Mouse (Mus musculus): ENCODE measurements around the gene Bsn. TPM values are rescaled to one million over a fixed set of nuclear protein-coding genes. Genes with fewer than 3 reads are reported as not detected.

Gene Bsn
- polyA plus RNA-seq, 1 experiment from 2014 or later, result 1.5 TPM

DNA sequence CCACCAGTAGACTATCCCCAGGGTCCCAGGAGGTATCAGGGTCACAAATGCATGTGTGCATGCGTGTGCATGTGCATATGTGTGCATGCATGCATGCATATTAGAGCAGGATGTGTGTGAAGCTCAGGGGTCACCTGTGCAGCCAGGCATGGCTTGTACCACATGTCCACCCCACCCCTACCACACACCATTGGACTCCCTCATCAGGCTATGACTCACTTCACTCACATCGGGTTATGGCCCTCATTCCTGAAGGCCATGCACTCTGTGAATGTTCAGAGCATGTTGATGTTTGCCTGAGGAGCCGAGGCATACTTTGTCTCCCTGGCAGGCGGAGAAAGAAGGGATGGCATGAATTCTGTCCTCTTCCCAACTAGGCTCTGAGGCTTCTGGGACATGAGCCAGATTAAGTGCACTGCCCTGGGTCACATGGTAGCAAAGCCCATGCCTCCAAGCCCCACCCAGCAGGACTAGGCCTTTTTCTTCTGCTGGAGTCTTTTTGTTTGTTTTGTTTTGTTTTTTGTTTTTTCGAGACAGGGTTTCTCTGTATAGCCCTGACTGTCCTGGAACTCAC is 17.3 kb downstream of the Bsn start:
- WGBS, result 85% methylated on average over 5 of the region's 5 CpGs
- no peak overlapping the region for H3K27ac ChIP-seq (replicated peaks; ENCODE audit: low read depth, low read length)
- H3K4me3 ChIP-seq (ENCODE audit: low read depth, low read length), result no peak overlapping the region
- no peaks in the 10 kb centered on the region for H3K27me3 ChIP-seq (ENCODE audit: control insufficient read depth, insufficient read depth, low read length)
- H3K9ac ChIP-seq (ENCODE audit: low read length), result no peak overlapping the region
- no peak overlapping the region for H3K4me2 ChIP-seq (ENCODE audit: low read depth, severe bottlenecking)
- no peaks in the 10 kb centered on the region for H3K4me1 ChIP-seq (ENCODE audit: control insufficient read depth, insufficient read depth, low read length)
- DNase-seq (ENCODE audit: low spot score) (no peak), ATAC-seq (ENCODE audit: insufficient number of reproducible peaks, low FRiP score, low TSS enrichment, low read depth) (no peak)
- H3K9me3 ChIP-seq (ENCODE audit: control insufficient read depth, low read length), result no peaks in the 10 kb centered on the region
- H3K36me3 ChIP-seq (ENCODE audit: control insufficient read depth, insufficient read depth, low read length), result no peaks in the 10 kb centered on the region

- no peaks in the 10 kb centered on the region for H3K9me3 ChIP-seq (ENCODE audit: control insufficient read depth, low read length)
- no peak for ATAC-seq (ENCODE audit: insufficient number of reproducible peaks, low FRiP score, low TSS enrichment, low read depth)
- H3K9ac ChIP-seq (ENCODE audit: low read length), result no peak overlapping the region
- H3K4me2 ChIP-seq (ENCODE audit: low read depth, severe bottlenecking), result no peak overlapping the region
- no peaks in the 10 kb centered on the region for H3K27me3 ChIP-seq (ENCODE audit: control insufficient read depth, insufficient read depth, low read length)
- H3K4me3 ChIP-seq (ENCODE audit: low read depth, low read length), result no peak overlapping the region
- 88% methylated on average over 10 of the region's 10 CpGs for WGBS
- no peaks in the 10 kb centered on the region for H3K36me3 ChIP-seq (ENCODE audit: control insufficient read depth, insufficient read depth, low read length)
- no peak overlapping the region for H3K27ac ChIP-seq (replicated peaks; ENCODE audit: low read depth, low read length)
- DNase-seq (ENCODE audit: low spot score), result no peak
- no peaks in the 10 kb centered on the region for H3K4me1 ChIP-seq (ENCODE audit: control insufficient read depth, insufficient read depth, low read length)
Measured at GRCm38 (mm10) chr9:108169751-108170150, 20.4 kb downstream of the Bsn start.

DNA sequence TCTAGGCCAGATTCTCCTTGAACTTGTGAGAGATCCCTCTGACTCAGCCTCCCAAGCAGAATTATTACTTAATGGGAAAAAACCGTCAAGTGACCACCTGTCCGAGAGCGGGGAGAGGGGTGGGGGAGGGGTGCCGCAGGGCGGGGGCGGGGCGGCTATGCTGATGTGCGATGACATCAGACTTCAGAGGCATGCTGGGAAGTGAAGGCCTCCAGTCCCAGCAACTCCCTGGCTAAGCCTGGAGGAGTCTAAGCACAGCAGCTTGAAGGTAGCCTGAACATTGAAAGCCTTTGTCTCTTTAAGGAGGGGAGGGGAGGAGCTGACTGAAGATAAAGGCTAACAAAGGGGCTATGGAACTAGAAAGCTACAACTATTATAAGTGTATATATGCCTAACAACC is 25.0 kb downstream of the Bsn start:
- DNase-seq (ENCODE audit: low spot score) (no peak), ATAC-seq (ENCODE audit: insufficient number of reproducible peaks, low FRiP score, low TSS enrichment, low read depth) (no peak)
- Histone ChIP-seq H3K27ac (replicated peaks; ENCODE audit: low read depth, low read length) (no peak overlapping the region), H3K4me1 (ENCODE audit: control insufficient read depth, insufficient read depth, low read length) (no peaks in the 10 kb centered on the region), H3K4me3 (ENCODE audit: low read depth, low read length) (no peak overlapping the region), H3K9ac (ENCODE audit: low read length) (no peak overlapping the region), H3K27me3 (ENCODE audit: control insufficient read depth, insufficient read depth, low read length) (no peaks in the 10 kb centered on the region), H3K4me2 (ENCODE audit: low read depth, severe bottlenecking) (no peak overlapping the region), H3K36me3 (ENCODE audit: control insufficient read depth, insufficient read depth, low read length) (no peaks in the 10 kb centered on the region), H3K9me3 (ENCODE audit: control insufficient read depth, low read length) (no peaks in the 10 kb centered on the region)
- WGBS, result 41% methylated on average over 8 of the region's 8 CpGs

- H3K27ac ChIP-seq (replicated peaks; ENCODE audit: low read depth, low read length), result no peak overlapping the region
- H3K4me1 ChIP-seq (ENCODE audit: control insufficient read depth, insufficient read depth, low read length), result no peaks in the 10 kb centered on the region
- no peak overlapping the region for H3K4me2 ChIP-seq (ENCODE audit: low read depth, severe bottlenecking)
- H3K9ac ChIP-seq (ENCODE audit: low read length), result no peak overlapping the region
- DNase-seq (ENCODE audit: low spot score) (no peak), ATAC-seq (ENCODE audit: insufficient number of reproducible peaks, low FRiP score, low TSS enrichment, low read depth) (no peak)
- no peaks in the 10 kb centered on the region for H3K27me3 ChIP-seq (ENCODE audit: control insufficient read depth, insufficient read depth, low read length)
- H3K4me3 ChIP-seq (ENCODE audit: low read depth, low read length), result no peak overlapping the region
- no peaks in the 10 kb centered on the region for H3K36me3 ChIP-seq (ENCODE audit: control insufficient read depth, insufficient read depth, low read length)
- H3K9me3 ChIP-seq (ENCODE audit: control insufficient read depth, low read length), result no peaks in the 10 kb centered on the region
- 88% methylated on average over 16 of the region's 16 CpGs for WGBS
Measured at GRCm38 (mm10) chr9:108163646-108164284, 26.4 kb downstream of the Bsn start.

- no peaks in the 10 kb centered on the region for H3K27me3 ChIP-seq (ENCODE audit: control insufficient read depth, insufficient read depth, low read length)
Measured at GRCm38 (mm10) chr9:108157891-108158290, 32.3 kb downstream of the Bsn start.

GRCm38 (mm10) chr9:108157451-108157850 is 32.7 kb downstream of the Bsn start:
- Histone ChIP-seq H3K4me3 (ENCODE audit: low read depth, low read length) (no peak overlapping the region), H3K9me3 (ENCODE audit: control insufficient read depth, low read length) (no peaks in the 10 kb centered on the region), H3K9ac (ENCODE audit: low read length) (no peak overlapping the region), H3K27ac (replicated peaks; ENCODE audit: low read depth, low read length) (no peak overlapping the region), H3K27me3 (ENCODE audit: control insufficient read depth, insufficient read depth, low read length) (no peaks in the 10 kb centered on the region), H3K36me3 (ENCODE audit: control insufficient read depth, insufficient read depth, low read length) (no peaks in the 10 kb centered on the region), H3K4me2 (ENCODE audit: low read depth, severe bottlenecking) (no peak overlapping the region), H3K4me1 (ENCODE audit: control insufficient read depth, insufficient read depth, low read length) (no peaks in the 10 kb centered on the region)
- DNase-seq (ENCODE audit: low spot score), result no peak
- no peak for ATAC-seq (ENCODE audit: insufficient number of reproducible peaks, low FRiP score, low TSS enrichment, low read depth)
- 87% methylated on average over 6 of the region's 6 CpGs for WGBS

More at GRCm38 (mm10) chr9:108157891-108158290, 32.3 kb downstream of the Bsn start:
- no peak overlapping the region for H3K9ac ChIP-seq (ENCODE audit: low read length)
- no peak overlapping the region for H3K4me2 ChIP-seq (ENCODE audit: low read depth, severe bottlenecking)
- no peak overlapping the region for H3K27ac ChIP-seq (replicated peaks; ENCODE audit: low read depth, low read length)
- H3K9me3 ChIP-seq (ENCODE audit: control insufficient read depth, low read length), result no peaks in the 10 kb centered on the region
- H3K4me1 ChIP-seq (ENCODE audit: control insufficient read depth, insufficient read depth, low read length), result no peaks in the 10 kb centered on the region
- DNase-seq (ENCODE audit: low spot score), result no peak
- 66% methylated on average over 7 of the region's 7 CpGs for WGBS
- no peaks in the 10 kb centered on the region for H3K36me3 ChIP-seq (ENCODE audit: control insufficient read depth, insufficient read depth, low read length)
- H3K4me3 ChIP-seq (ENCODE audit: low read depth, low read length), result no peak overlapping the region
- ATAC-seq (ENCODE audit: insufficient number of reproducible peaks, low FRiP score, low TSS enrichment, low read depth), result no peak

DNA sequence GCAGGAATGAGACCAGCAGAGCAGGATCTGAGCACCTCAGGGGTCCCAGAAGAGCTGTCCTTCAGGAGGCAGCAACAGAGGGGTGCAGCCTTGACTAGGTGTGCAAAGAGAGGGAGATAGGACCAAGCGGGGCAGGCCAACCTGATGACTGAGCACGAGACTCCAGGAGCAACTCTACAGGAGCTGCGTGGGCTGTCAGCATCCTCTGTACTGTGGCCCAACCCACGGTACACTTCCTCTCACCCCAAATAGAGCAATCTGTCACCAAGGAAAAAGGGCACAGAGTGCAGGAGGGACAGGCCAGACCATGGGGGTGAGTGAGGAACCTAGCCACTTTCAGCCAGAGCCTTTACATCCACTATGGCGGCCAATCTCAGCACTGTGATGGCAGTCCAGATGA is 33.4 kb downstream of the Bsn start:
- H3K27ac ChIP-seq (replicated peaks; ENCODE audit: low read depth, low read length), result no peak overlapping the region
- no peak overlapping the region for H3K4me3 ChIP-seq (ENCODE audit: low read depth, low read length)
- H3K27me3 ChIP-seq (ENCODE audit: control insufficient read depth, insufficient read depth, low read length), result no peaks in the 10 kb centered on the region
- no peak overlapping the region for H3K4me2 ChIP-seq (ENCODE audit: low read depth, severe bottlenecking)
- WGBS, result 87% methylated on average over 5 of the region's 5 CpGs
- no peaks in the 10 kb centered on the region for H3K4me1 ChIP-seq (ENCODE audit: control insufficient read depth, insufficient read depth, low read length)
- ATAC-seq (ENCODE audit: insufficient number of reproducible peaks, low FRiP score, low TSS enrichment, low read depth) (no peak), DNase-seq (ENCODE audit: low spot score) (no peak)
- no peaks in the 10 kb centered on the region for H3K36me3 ChIP-seq (ENCODE audit: control insufficient read depth, insufficient read depth, low read length)
- H3K9ac ChIP-seq (ENCODE audit: low read length), result no peak overlapping the region
- no peaks in the 10 kb centered on the region for H3K9me3 ChIP-seq (ENCODE audit: control insufficient read depth, low read length)

GRCm38 (mm10) chr9:108154814-108155213 is 35.4 kb downstream of the Bsn start:
- Histone ChIP-seq H3K9ac (ENCODE audit: low read length) (no peak overlapping the region), H3K27me3 (ENCODE audit: control insufficient read depth, insufficient read depth, low read length) (no peaks in the 10 kb centered on the region), H3K9me3 (ENCODE audit: control insufficient read depth, low read length) (no peaks in the 10 kb centered on the region), H3K4me2 (ENCODE audit: low read depth, severe bottlenecking) (no peak overlapping the region), H3K4me3 (ENCODE audit: low read depth, low read length) (no peak overlapping the region), H3K4me1 (ENCODE audit: control insufficient read depth, insufficient read depth, low read length) (no peaks in the 10 kb centered on the region), H3K36me3 (ENCODE audit: control insufficient read depth, insufficient read depth, low read length) (no peaks in the 10 kb centered on the region), H3K27ac (replicated peaks; ENCODE audit: low read depth, low read length) (no peak overlapping the region)
- DNase-seq (ENCODE audit: low spot score) (no peak), ATAC-seq (ENCODE audit: insufficient number of reproducible peaks, low FRiP score, low TSS enrichment, low read depth) (no peak)
- WGBS, result 85% methylated on average over 12 of the region's 12 CpGs

All from limb, embryonic 11.5 days (tissue).